Mouse (Mus musculus) stomach, postnatal 0 days (tissue): ENCODE data around the gene Wdr35.

ENCODE experiments used
- CTCF ChIP-seq: IDR thresholded peaks from 2 replicates; pipeline ENCODE4 v1.5.1; 2016; ENCODE audit warnings: antibody characterized with exemption, low read depth, mild to moderate bottlenecking, moderate library complexity
- EP300 ChIP-seq: optimal IDR thresholded peaks from 2 replicates; pipeline ENCODE3; 2016; ENCODE audit warnings: antibody characterized with exemption

DNA sequence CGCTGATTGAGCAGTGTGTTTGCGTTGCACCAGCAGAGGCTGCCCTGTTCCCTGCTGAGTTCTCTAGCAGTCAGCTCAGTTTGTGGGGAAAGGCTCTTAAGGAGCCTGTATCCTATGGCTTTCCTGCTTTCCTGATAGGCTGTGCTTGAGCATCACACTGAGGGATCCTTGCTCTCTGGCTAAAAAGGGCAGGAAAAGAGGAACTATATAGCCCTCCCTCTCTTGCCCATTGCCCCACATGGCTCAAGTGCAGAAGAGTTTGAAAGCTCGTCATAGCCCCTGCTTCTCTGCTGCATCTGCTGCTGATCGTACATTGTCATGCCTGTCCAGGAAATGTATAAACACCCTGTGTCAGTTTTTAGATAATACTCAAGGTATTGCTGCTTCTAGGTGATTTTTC, 33.5 kb downstream of the Wdr35 start:
- TF ChIP-seq CTCF, result no peak
- TF ChIP-seq EP300, result no peak
